Mouse (Mus musculus): ENCODE data around the gene Eif4e2. TPM values are rescaled to one million over a fixed set of nuclear protein-coding genes. Genes with fewer than 3 reads are reported as not detected.

Gene Eif4e2
- polyA plus RNA-seq, 1 experiment from 2014 or later, result 146 TPM

DNA sequence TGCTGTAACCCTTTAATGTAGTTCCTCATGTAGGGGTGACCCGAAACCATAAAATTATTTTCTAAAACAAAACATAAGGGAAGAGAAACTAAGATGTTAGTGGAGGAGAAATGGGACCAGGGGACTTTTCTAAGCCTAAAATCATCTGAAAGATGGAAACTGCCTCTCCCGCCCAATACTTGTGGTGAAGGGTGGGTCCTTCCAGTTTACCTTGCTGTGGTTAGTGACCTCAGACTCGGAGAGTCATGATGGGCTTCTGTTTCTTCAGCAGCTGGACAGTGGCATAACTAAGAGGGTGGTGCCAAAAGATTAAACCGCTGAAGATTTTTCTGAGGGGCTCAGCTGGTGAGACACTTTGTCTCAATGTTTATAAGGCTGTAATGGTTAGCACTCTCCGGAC is 66.6 kb downstream of the Eif4e2 start:
- Histone ChIP-seq H3K4me2 (replicated peaks; ENCODE audit: low read depth, low read length) (no peak overlapping the region), H3K9me3 (ENCODE audit: control insufficient read depth, low read depth, low read length) (no peaks in the 10 kb centered on the region), H3K9ac (replicated peaks; ENCODE audit: low read depth, low read length) (no peak overlapping the region), H3K27me3 (ENCODE audit: control insufficient read depth, insufficient read depth, low read length) (no peaks in the 10 kb centered on the region), H3K4me3 (ENCODE audit: low read depth, low read length) (no peak overlapping the region), H3K27ac (ENCODE audit: low read length) (no peak overlapping the region), H3K4me1 (ENCODE audit: control insufficient read depth, insufficient read depth, low read length) (no peaks in the 10 kb centered on the region), H3K36me3 (ENCODE audit: control insufficient read depth, insufficient read depth, low read length) (no peaks in the 10 kb centered on the region)
- no peak for ATAC-seq (ENCODE audit: insufficient number of reproducible peaks, insufficient read depth, low FRiP score, low read depth)
- WGBS, result 71% methylated on average over 5 of the region's 5 CpGs

DNA sequence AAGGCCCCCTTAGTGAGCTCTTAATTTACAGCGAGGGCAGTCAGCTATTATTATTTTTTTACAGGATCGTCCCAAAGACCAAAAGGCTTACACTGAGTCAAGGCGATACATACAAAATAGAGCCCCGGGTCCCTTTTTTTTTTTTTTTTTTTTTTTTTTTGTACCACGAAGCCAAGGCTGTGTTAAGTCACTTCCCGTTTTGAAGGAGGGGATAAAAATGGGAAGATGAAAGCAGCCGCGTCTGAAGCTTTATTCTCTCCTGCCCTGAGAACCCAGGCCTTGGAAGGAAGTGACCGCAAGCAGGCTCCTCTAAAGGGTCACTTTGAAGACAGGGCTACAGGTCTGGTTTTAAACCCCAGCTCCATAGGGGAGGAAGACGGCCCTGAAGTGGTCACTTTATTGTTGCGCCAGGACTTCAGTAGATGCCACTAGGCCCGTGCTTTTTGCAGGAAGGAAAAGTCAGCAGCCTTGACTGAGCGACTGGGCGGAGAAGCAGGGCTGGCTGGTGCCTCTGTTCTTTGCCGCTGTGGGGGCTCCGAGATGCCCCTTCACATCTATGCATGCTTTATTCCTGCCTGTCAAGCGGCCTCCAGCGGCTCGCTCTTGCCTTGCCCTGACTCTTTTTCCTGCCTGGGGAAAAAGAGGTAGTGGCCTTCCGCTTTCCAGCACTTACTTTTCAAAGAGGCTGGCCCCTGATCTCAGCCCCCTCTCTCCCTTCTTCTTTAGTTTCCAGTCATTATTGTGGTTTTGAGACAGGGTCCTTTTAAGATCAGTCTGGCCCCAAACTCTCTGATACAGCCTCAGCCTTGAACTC is 68.1 kb downstream of the Eif4e2 start:
- H3K4me3 ChIP-seq (ENCODE audit: low read depth, low read length), result no peak overlapping the region
- H3K4me2 ChIP-seq (replicated peaks; ENCODE audit: low read depth, low read length), result no peak overlapping the region
- no peaks in the 10 kb centered on the region for H3K36me3 ChIP-seq (ENCODE audit: control insufficient read depth, insufficient read depth, low read length)
- H3K27ac ChIP-seq (ENCODE audit: low read length), result no peak overlapping the region
- H3K4me1 ChIP-seq (ENCODE audit: control insufficient read depth, insufficient read depth, low read length), result no peaks in the 10 kb centered on the region
- H3K27me3 ChIP-seq (ENCODE audit: control insufficient read depth, insufficient read depth, low read length), result no peaks in the 10 kb centered on the region
- H3K9ac ChIP-seq (replicated peaks; ENCODE audit: low read depth, low read length), result no peak overlapping the region
- WGBS, result 32% methylated on average over 20 of the region's 20 CpGs
- no peak for ATAC-seq (ENCODE audit: insufficient number of reproducible peaks, insufficient read depth, low FRiP score, low read depth)
- H3K9me3 ChIP-seq (ENCODE audit: control insufficient read depth, low read depth, low read length), result no peaks in the 10 kb centered on the region

DNA sequence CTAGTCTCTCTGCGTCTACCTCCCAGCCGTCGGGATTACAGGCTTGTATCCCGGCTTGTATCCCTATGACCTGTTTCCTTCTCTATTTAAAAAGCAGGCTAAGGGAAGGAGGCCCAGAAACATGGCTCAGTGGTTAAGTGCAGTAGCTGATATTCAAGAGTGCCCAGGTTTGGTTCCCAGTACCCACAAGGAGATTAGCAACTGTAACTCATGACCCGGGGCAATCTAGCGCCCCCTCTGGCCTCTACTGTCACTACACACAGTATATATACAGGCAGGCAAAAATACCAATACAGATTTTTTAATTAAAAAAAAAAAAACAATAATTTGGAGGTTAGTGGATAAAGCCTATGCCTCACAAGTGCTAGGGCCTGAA is 68.7 kb downstream of the Eif4e2 start:
- no peak for ATAC-seq (ENCODE audit: insufficient number of reproducible peaks, insufficient read depth, low FRiP score, low read depth)
- Histone ChIP-seq H3K4me3 (ENCODE audit: low read depth, low read length) (no peak overlapping the region), H3K4me1 (ENCODE audit: control insufficient read depth, insufficient read depth, low read length) (no peaks in the 10 kb centered on the region), H3K4me2 (replicated peaks; ENCODE audit: low read depth, low read length) (no peak overlapping the region), H3K9me3 (ENCODE audit: control insufficient read depth, low read depth, low read length) (no peaks in the 10 kb centered on the region), H3K27me3 (ENCODE audit: control insufficient read depth, insufficient read depth, low read length) (no peaks in the 10 kb centered on the region), H3K9ac (replicated peaks; ENCODE audit: low read depth, low read length) (no peak overlapping the region), H3K36me3 (ENCODE audit: control insufficient read depth, insufficient read depth, low read length) (no peaks in the 10 kb centered on the region), H3K27ac (ENCODE audit: low read length) (no peak overlapping the region)
- WGBS, result 72% methylated on average over 6 of the region's 6 CpGs

DNA sequence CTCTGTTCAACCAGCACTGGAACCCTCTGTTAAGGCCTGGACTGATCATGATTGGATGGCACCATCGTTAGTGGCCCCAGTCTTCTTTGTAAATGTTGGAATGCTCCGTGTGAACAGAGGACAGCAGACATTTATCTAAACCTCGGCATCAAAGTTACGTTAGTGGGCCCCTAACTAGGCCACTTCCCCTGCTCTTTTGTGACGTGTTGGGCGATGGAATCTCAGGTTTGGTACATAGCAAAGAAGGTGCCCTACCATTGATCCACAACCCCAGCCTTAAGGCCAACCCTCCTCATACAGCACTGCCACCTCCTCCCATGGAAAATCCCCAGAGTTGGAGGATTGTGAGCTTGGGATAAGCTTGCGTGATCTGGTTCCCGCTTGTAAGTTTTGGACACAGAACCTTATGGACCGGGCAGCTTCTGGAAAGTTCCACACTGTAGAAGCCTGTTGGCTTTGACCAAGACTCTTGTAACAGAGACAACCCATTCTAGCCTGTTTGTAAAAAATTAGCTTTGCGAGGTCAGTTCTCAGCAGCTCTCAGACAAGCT is 69.8 kb downstream of the Eif4e2 start:
- 73% methylated on average over 10 of the region's 10 CpGs for WGBS
- H3K4me2 ChIP-seq (replicated peaks; ENCODE audit: low read depth, low read length), result no peak overlapping the region
- H3K9ac ChIP-seq (replicated peaks; ENCODE audit: low read depth, low read length), result no peak overlapping the region
- no peaks in the 10 kb centered on the region for H3K36me3 ChIP-seq (ENCODE audit: control insufficient read depth, insufficient read depth, low read length)
- no peak overlapping the region for H3K4me3 ChIP-seq (ENCODE audit: low read depth, low read length)
- no peak overlapping the region for H3K27ac ChIP-seq (ENCODE audit: low read length)
- no peaks in the 10 kb centered on the region for H3K9me3 ChIP-seq (ENCODE audit: control insufficient read depth, low read depth, low read length)
- ATAC-seq (ENCODE audit: insufficient number of reproducible peaks, insufficient read depth, low FRiP score, low read depth), result no peak
- H3K27me3 ChIP-seq (ENCODE audit: control insufficient read depth, insufficient read depth, low read length), result no peaks in the 10 kb centered on the region
- no peaks in the 10 kb centered on the region for H3K4me1 ChIP-seq (ENCODE audit: control insufficient read depth, insufficient read depth, low read length)

DNA sequence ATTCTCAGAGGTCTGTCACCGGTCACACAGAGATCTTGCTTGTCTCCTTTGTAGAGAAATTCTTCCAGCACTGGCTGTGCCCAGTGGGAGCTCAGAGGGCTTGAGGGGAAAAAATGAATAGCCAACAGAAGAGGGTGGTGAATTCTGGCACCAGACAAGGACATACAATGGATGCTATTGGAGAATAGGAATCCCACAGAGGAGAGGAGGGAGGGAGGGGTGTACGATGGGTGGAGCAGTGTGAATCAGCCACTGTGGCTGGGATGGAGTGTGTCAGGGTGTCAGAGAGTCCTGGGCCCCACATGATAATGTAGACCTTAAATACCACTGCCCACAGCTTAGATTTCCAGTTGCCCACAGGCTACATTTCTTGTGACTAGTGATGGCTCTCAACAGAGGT is 73.4 kb downstream of the Eif4e2 start:
- H3K27ac ChIP-seq (ENCODE audit: low read length), result no peak overlapping the region
- no peaks in the 10 kb centered on the region for H3K36me3 ChIP-seq (ENCODE audit: control insufficient read depth, insufficient read depth, low read length)
- H3K9ac ChIP-seq (replicated peaks; ENCODE audit: low read depth, low read length), result no peak overlapping the region
- H3K4me1 ChIP-seq (ENCODE audit: control insufficient read depth, insufficient read depth, low read length), result no peaks in the 10 kb centered on the region
- ATAC-seq (ENCODE audit: insufficient number of reproducible peaks, insufficient read depth, low FRiP score, low read depth), result no peak
- H3K27me3 ChIP-seq (ENCODE audit: control insufficient read depth, insufficient read depth, low read length), result no peaks in the 10 kb centered on the region
- H3K9me3 ChIP-seq (ENCODE audit: control insufficient read depth, low read depth, low read length), result no peaks in the 10 kb centered on the region
- WGBS, result 89% methylated on average over 2 of the region's 2 CpGs
- no peak overlapping the region for H3K4me3 ChIP-seq (ENCODE audit: low read depth, low read length)
- H3K4me2 ChIP-seq (replicated peaks; ENCODE audit: low read depth, low read length), result no peak overlapping the region

Other genes starting within 250 kb of the Eif4e2 start
- gene Alppl2, start 124.0 kb upstream of the Eif4e2 start, polyA plus RNA-seq (2014; fragmentation: Nextera tagmentation; extraction: Ambion mirVana), result not detected in 2 replicates
- gene Alpi, start 112.3 kb upstream of the Eif4e2 start, polyA plus RNA-seq (2014; fragmentation: Nextera tagmentation; extraction: Ambion mirVana), result 0.61 and 1.1 TPM in 2 replicates
- gene Akp3, start 88.9 kb upstream of the Eif4e2 start, polyA plus RNA-seq (2014; fragmentation: Nextera tagmentation; extraction: Ambion mirVana), result not detected in 2 replicates
- gene Ecel1, start 57.4 kb upstream of the Eif4e2 start, polyA plus RNA-seq (2014; fragmentation: Nextera tagmentation; extraction: Ambion mirVana), result 7.5 and 8.4 TPM in 2 replicates
- 0.14 TPM in 1 of 2 replicates, not detected in the other for gene Prss56, start 30.6 kb upstream of the Eif4e2 start, polyA plus RNA-seq (2014; fragmentation: Nextera tagmentation; extraction: Ambion mirVana)
- not detected in 2 replicates for gene Chrnd, start 23.3 kb upstream of the Eif4e2 start, polyA plus RNA-seq (2014; fragmentation: Nextera tagmentation; extraction: Ambion mirVana)
- not detected in 2 replicates for gene Chrng, start 9.3 kb upstream of the Eif4e2 start, polyA plus RNA-seq (2014; fragmentation: Nextera tagmentation; extraction: Ambion mirVana)
- 0.14 and 0.34 TPM in 2 replicates for gene Efhd1, start 50.4 kb downstream of the Eif4e2 start, polyA plus RNA-seq (2014; fragmentation: Nextera tagmentation; extraction: Ambion mirVana)
- gene Gigyf2, start 113.1 kb downstream of the Eif4e2 start, polyA plus RNA-seq (2014; fragmentation: Nextera tagmentation; extraction: Ambion mirVana), result 55.1 and 61.2 TPM in 2 replicates
- 5.7 and 5.9 TPM in 2 replicates for gene Kcnj13, start 180.8 kb downstream of the Eif4e2 start, polyA plus RNA-seq (2014; fragmentation: Nextera tagmentation; extraction: Ambion mirVana)

Data from stomach, embryonic 14.5 days (tissue).